Mouse (Mus musculus): ENCODE results near the gene Jsrp1. TPM values are rescaled to one million over a fixed set of nuclear protein-coding genes. Genes with fewer than 3 reads are reported as not detected.

Gene Jsrp1
- polyA plus RNA-seq, 1 experiment from 2014 or later, result 0.25 TPM

DNA sequence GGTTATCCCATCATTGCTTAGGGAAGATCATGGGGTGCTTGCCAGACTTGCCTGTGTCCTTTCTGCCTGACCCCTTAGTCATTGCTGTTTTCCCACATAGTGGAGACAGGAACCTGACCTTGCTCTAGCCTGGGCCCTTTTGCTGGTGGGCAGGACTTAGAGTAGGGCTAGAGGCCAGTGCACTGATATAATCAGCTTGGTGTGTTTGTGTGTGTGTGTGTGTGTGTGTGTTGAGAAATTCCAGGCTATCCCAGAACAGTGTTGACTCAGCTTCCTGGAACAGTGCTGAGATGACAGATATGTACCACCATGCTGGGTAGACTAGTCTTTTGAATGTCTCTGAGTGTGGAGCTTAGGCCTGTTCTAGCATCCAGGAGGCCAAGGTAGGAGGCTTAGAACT, 33.7 kb downstream of the Jsrp1 start:
- H3K27me3 ChIP-seq (replicated peaks; ENCODE audit: insufficient read depth, low read length), result no peaks in the 10 kb centered on the region
- no peak overlapping the region for H3K4me3 ChIP-seq (ENCODE audit: low read depth, low read length)
- H3K4me2 ChIP-seq (replicated peaks; ENCODE audit: low read depth, low read length), result no peak overlapping the region
- TF ChIP-seq EP300 (IDR thresholded peaks at IDR 0.05) (no peak), CTCF (IDR thresholded peaks at IDR 0.05) (no peak)
- peaks cover 53% of the 10 kb centered on the region for H3K36me3 ChIP-seq (ENCODE audit: insufficient read depth, low read length)
- no peaks in the 10 kb centered on the region for H3K9me3 ChIP-seq (ENCODE audit: low read length)
- no peak overlapping the region for H3K9ac ChIP-seq (replicated peaks; ENCODE audit: low read depth)
- H3K4me1 ChIP-seq (ENCODE audit: insufficient read depth, low read depth, low read length), result no peaks in the 10 kb centered on the region
- ATAC-seq (no peak), DNase-seq (ENCODE audit: low spot score) (no peak)
- no peak overlapping the region for H3K27ac ChIP-seq (ENCODE audit: low read length)

DNA sequence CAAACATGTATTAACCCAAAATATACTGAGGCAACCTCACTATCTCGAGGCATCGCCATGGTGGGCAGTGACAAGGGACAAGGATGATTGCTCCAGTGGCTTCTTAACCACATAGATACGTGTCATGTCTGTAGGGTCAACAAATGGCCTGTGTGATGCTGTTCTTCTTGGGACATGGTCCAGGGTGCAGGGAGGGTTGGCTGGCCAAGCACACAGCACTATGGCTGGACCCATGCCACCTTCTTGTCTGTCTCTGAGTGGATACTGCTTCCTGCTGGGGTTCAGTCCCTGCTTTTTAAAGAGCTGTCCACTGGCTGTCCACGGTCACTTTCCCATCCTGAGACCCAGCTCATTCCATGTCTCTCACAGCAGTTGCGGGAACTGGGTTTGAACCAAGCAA, 36.2 kb downstream of the Jsrp1 start:
- Histone ChIP-seq H3K4me1 (ENCODE audit: insufficient read depth, low read depth, low read length) (no peaks in the 10 kb centered on the region), H3K9me3 (ENCODE audit: low read length) (no peaks in the 10 kb centered on the region), H3K4me3 (ENCODE audit: low read depth, low read length) (no peak overlapping the region), H3K27ac (ENCODE audit: low read length) (no peak overlapping the region), H3K27me3 (replicated peaks; ENCODE audit: insufficient read depth, low read length) (no peaks in the 10 kb centered on the region), H3K4me2 (replicated peaks; ENCODE audit: low read depth, low read length) (no peak overlapping the region), H3K36me3 (ENCODE audit: insufficient read depth, low read length) (peaks cover 32% of the 10 kb centered on the region), H3K9ac (replicated peaks; ENCODE audit: low read depth) (no peak overlapping the region)
- ATAC-seq, result no peak
- TF ChIP-seq CTCF (IDR thresholded peaks at IDR 0.05) (no peak), EP300 (IDR thresholded peaks at IDR 0.05) (no peak)
- WGBS, result 88% methylated on average over 5 of the region's 5 CpGs
- no peak for DNase-seq (ENCODE audit: low spot score)

DNA sequence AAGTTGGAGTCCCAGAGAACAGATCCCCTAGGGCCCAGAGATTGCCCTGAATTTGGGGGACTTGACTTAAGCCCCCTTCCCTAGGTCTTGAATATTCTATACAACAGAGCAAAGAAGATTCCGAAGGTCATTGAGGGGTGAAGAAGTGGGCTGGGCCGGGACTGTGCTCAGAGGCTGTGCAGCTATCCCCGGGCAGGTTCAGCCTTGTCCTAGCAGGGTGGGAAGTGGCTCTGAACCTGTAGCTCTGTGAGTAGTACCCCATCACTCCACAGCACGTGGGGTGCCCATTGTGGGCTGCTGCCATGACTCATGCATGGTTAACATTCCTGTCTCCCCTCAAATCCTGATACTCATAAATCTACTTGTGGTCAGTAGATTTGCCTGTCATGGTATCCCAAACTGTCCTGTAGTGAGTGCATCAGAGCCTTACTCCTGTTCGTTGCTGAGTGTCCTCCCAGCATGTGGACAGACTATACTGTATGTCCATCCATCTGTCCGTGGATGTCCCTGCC, 36.9 kb downstream of the Jsrp1 start:
- Histone ChIP-seq H3K4me1 (ENCODE audit: insufficient read depth, low read depth, low read length) (no peaks in the 10 kb centered on the region), H3K4me2 (replicated peaks; ENCODE audit: low read depth, low read length) (no peak overlapping the region), H3K9ac (replicated peaks; ENCODE audit: low read depth) (no peak overlapping the region), H3K4me3 (ENCODE audit: low read depth, low read length) (no peak overlapping the region), H3K9me3 (ENCODE audit: low read length) (no peaks in the 10 kb centered on the region), H3K27me3 (replicated peaks; ENCODE audit: insufficient read depth, low read length) (no peaks in the 10 kb centered on the region), H3K36me3 (ENCODE audit: insufficient read depth, low read length) (peaks cover 30% of the 10 kb centered on the region), H3K27ac (ENCODE audit: low read length) (no peak overlapping the region)
- whole genome bisulfite sequencing, result 79% methylated on average over 6 of the region's 6 CpGs
- ATAC-seq, result no peak
- DNase-seq (ENCODE audit: low spot score), result no peak
- TF ChIP-seq EP300 (IDR thresholded peaks at IDR 0.05), result no peak
- TF ChIP-seq CTCF (IDR thresholded peaks at IDR 0.05), result no peak

DNA sequence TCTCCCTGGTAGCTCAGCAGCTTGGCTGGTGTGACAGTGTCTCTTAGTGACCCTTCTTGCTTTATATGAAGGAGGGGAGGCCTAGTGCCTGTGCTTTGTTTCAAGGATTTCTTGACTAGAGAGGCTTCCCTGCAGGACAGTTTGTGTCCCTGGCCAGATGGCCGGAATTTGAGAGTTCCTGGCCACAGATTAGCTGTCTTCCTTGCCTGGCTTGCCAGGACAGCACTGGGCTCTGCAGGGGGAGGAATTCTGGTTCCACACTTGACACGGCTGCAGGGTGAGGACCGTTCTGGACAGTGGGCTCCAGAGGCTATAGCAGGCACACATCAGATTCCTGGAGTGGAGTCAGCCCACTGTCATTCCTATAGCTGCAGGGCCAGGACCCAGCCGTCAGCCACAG, 37.6 kb downstream of the Jsrp1 start:
- ATAC-seq (no peak), DNase-seq (ENCODE audit: low spot score) (no peak)
- Histone ChIP-seq H3K9me3 (ENCODE audit: low read length) (no peaks in the 10 kb centered on the region), H3K27me3 (replicated peaks; ENCODE audit: insufficient read depth, low read length) (no peaks in the 10 kb centered on the region), H3K36me3 (ENCODE audit: insufficient read depth, low read length) (peaks cover 34% of the 10 kb centered on the region), H3K27ac (ENCODE audit: low read length) (no peak overlapping the region), H3K4me2 (replicated peaks; ENCODE audit: low read depth, low read length) (no peak overlapping the region), H3K4me1 (ENCODE audit: insufficient read depth, low read depth, low read length) (no peaks in the 10 kb centered on the region), H3K9ac (replicated peaks; ENCODE audit: low read depth) (no peak overlapping the region), H3K4me3 (ENCODE audit: low read depth, low read length) (no peak overlapping the region)
- TF ChIP-seq CTCF (IDR thresholded peaks at IDR 0.05) (no peak), EP300 (IDR thresholded peaks at IDR 0.05) (no peak)
- WGBS, result 89% methylated on average over 4 of the region's 4 CpGs

- Histone ChIP-seq H3K4me2 (replicated peaks; ENCODE audit: low read depth, low read length) (no peak overlapping the region), H3K36me3 (ENCODE audit: insufficient read depth, low read length) (peaks cover 29% of the 10 kb centered on the region), H3K27me3 (replicated peaks; ENCODE audit: insufficient read depth, low read length) (no peaks in the 10 kb centered on the region), H3K9me3 (ENCODE audit: low read length) (no peaks in the 10 kb centered on the region), H3K4me1 (ENCODE audit: insufficient read depth, low read depth, low read length) (no peaks in the 10 kb centered on the region), H3K9ac (replicated peaks; ENCODE audit: low read depth) (no peak overlapping the region), H3K27ac (ENCODE audit: low read length) (no peak overlapping the region), H3K4me3 (ENCODE audit: low read depth, low read length) (no peak overlapping the region)
- ATAC-seq (no peak), DNase-seq (ENCODE audit: low spot score) (no peak)
- no peak for TF ChIP-seq EP300 (IDR thresholded peaks at IDR 0.05)
- TF ChIP-seq CTCF (IDR thresholded peaks at IDR 0.05), result no peak
- WGBS, result 81% methylated on average over 4 of the region's 4 CpGs
Measured at GRCm38 (mm10) chr10:80774981-80775380, 38.3 kb downstream of the Jsrp1 start.

DNA sequence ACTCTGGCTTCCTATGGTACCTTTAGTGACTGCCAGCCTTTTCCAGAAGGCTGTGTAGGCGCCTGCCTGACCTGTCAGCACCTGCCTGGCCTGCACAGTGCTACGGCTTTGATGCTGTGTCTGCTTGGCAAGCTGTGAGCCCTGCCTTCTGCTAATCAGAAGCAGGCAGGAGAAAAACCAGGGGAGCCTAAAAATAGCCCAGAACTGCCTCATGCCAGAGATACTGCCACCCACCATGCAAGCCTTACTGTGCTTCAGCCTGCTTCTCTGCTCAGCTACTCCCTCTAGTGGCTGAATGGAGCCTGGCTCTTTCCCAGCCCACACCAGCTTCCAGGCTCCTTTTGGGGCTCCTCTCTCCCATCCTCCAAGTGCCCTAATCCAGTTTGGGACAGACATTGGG, 38.7 kb downstream of the Jsrp1 start:
- WGBS, result 46% methylated on average over 2 of the region's 2 CpGs
- no peak overlapping the region for H3K4me2 ChIP-seq (replicated peaks; ENCODE audit: low read depth, low read length)
- no peak overlapping the region for H3K9ac ChIP-seq (replicated peaks; ENCODE audit: low read depth)
- DNase-seq (ENCODE audit: low spot score) (peak; percentile 88), ATAC-seq (peak; percentile 80)
- no peak overlapping the region for H3K4me3 ChIP-seq (ENCODE audit: low read depth, low read length)
- no peak overlapping the region for H3K27ac ChIP-seq (ENCODE audit: low read length)
- no peaks in the 10 kb centered on the region for H3K4me1 ChIP-seq (ENCODE audit: insufficient read depth, low read depth, low read length)
- H3K9me3 ChIP-seq (ENCODE audit: low read length), result no peaks in the 10 kb centered on the region
- peaks cover 32% of the 10 kb centered on the region for H3K36me3 ChIP-seq (ENCODE audit: insufficient read depth, low read length)
- H3K27me3 ChIP-seq (replicated peaks; ENCODE audit: insufficient read depth, low read length), result no peaks in the 10 kb centered on the region
- no peak for TF ChIP-seq EP300 (IDR thresholded peaks at IDR 0.05)
- TF ChIP-seq CTCF (IDR thresholded peaks at IDR 0.05), result peak; percentile 96

GRCm38 (mm10) chr10:80773816-80774215, 39.5 kb downstream of the Jsrp1 start:
- whole genome bisulfite sequencing, result 85% methylated on average over 5 of the region's 5 CpGs
- Histone ChIP-seq H3K27ac (ENCODE audit: low read length) (no peak overlapping the region), H3K36me3 (ENCODE audit: insufficient read depth, low read length) (peaks cover 35% of the 10 kb centered on the region)

More at GRCm38 (mm10) chr10:80773816-80774215, 39.5 kb downstream of the Jsrp1 start:
- H3K4me1 ChIP-seq (ENCODE audit: insufficient read depth, low read depth, low read length), result no peaks in the 10 kb centered on the region
- TF ChIP-seq EP300 (IDR thresholded peaks at IDR 0.05), result no peak
- no peak for TF ChIP-seq CTCF (IDR thresholded peaks at IDR 0.05)
- H3K9ac ChIP-seq (replicated peaks; ENCODE audit: low read depth), result no peak overlapping the region
- no peak overlapping the region for H3K4me3 ChIP-seq (ENCODE audit: low read depth, low read length)
- no peak overlapping the region for H3K4me2 ChIP-seq (replicated peaks; ENCODE audit: low read depth, low read length)
- ATAC-seq, result no peak
- no peaks in the 10 kb centered on the region for H3K9me3 ChIP-seq (ENCODE audit: low read length)
- no peak for DNase-seq (ENCODE audit: low spot score)
- no peaks in the 10 kb centered on the region for H3K27me3 ChIP-seq (replicated peaks; ENCODE audit: insufficient read depth, low read length)
